Mouse (Mus musculus): ENCODE data around the gene Grcc10. TPM values are rescaled to one million over a fixed set of nuclear protein-coding genes. Genes with fewer than 3 reads are reported as not detected.

Gene Grcc10
- polyA plus RNA-seq, 1 experiment from 2014 or later, result 440 TPM

DNA sequence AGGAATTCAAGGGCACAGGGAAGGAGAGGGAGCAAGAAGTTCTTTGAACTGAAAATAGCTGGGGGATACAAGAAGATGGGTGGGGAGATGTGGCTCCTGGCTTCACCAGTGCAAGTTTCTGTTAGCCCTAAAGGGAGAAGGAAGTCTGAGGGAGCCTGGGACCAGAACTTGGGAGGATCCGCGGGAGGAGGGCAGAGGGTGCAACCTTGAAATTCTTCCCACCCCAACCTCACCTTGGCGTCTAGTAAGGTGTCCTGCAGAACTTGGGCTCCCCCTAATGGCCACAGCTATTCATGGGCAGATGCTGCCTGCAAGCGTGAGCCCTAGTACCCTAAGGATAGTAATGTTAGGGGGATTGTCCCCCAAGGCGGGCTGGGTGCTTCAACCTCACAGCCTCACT lies 18.1 kb upstream of the Grcc10 start:
- peak overlapping the region; percentile 95 for H3K27ac ChIP-seq (ENCODE audit: low read depth)
- H3K4me2 ChIP-seq (ENCODE audit: low read length), result peak overlapping the region; percentile 70
- H3K4me3 ChIP-seq (ENCODE audit: low read depth, low read length), result no peak overlapping the region
- no peaks in the 10 kb centered on the region for H3K36me3 ChIP-seq (ENCODE audit: control insufficient read depth, insufficient read depth, low read length)
- no peaks in the 10 kb centered on the region for H3K27me3 ChIP-seq (replicated peaks; ENCODE audit: control insufficient read depth, insufficient read depth, low read length)
- under 1% methylated on average over 5 of the region's 5 CpGs for WGBS
- peak; percentile 94 for DNase-seq (ENCODE audit: low spot score)
- H3K9ac ChIP-seq (ENCODE audit: low read length), result peak overlapping the region; percentile 0; the same call in 1 of the 2 replicates
- peaks cover 30% of the 10 kb centered on the region for H3K4me1 ChIP-seq (replicated peaks; ENCODE audit: control insufficient read depth, insufficient read depth, low read length)
- no peaks in the 10 kb centered on the region for H3K9me3 ChIP-seq (ENCODE audit: control insufficient read depth, low read length)
- ATAC-seq (replicated peaks; ENCODE audit: low FRiP score, low TSS enrichment, low read depth), result peak; percentile 23

- WGBS, result 50% methylated on average over 2 of the region's 2 CpGs
Measured at GRCm38 (mm10) chr6:124758849-124759232, 17.7 kb upstream of the Grcc10 start.

GRCm38 (mm10) chr6:124757909-124758848 lies 17.0 kb upstream of the Grcc10 start:
- H3K4me2 ChIP-seq (ENCODE audit: low read length), result peak overlapping the region; percentile 70
- H3K27me3 ChIP-seq (replicated peaks; ENCODE audit: control insufficient read depth, insufficient read depth, low read length), result no peaks in the 10 kb centered on the region
- H3K9ac ChIP-seq (ENCODE audit: low read length), result peak overlapping the region; percentile 92
- peak overlapping the region; percentile 80 for H3K4me3 ChIP-seq (ENCODE audit: low read depth, low read length)
- H3K27ac ChIP-seq (ENCODE audit: low read depth), result peak overlapping the region; percentile 95
- DNase-seq (ENCODE audit: low spot score) (peak; percentile 73), ATAC-seq (replicated peaks; ENCODE audit: low FRiP score, low TSS enrichment, low read depth) (no peak)
- peaks cover 2% of the 10 kb centered on the region; the same call in 1 of the 2 replicates for H3K36me3 ChIP-seq (ENCODE audit: control insufficient read depth, insufficient read depth, low read length)
- WGBS, result 38% methylated on average over 5 of the region's 5 CpGs
- no peaks in the 10 kb centered on the region for H3K9me3 ChIP-seq (ENCODE audit: control insufficient read depth, low read length)
- peaks cover 36% of the 10 kb centered on the region for H3K4me1 ChIP-seq (replicated peaks; ENCODE audit: control insufficient read depth, insufficient read depth, low read length)

More at GRCm38 (mm10) chr6:124758849-124759232, 17.7 kb upstream of the Grcc10 start:
- no peaks in the 10 kb centered on the region for H3K36me3 ChIP-seq (ENCODE audit: control insufficient read depth, insufficient read depth, low read length)
- H3K9ac ChIP-seq (ENCODE audit: low read length), result peak overlapping the region; percentile 0
- peaks cover 34% of the 10 kb centered on the region for H3K4me1 ChIP-seq (replicated peaks; ENCODE audit: control insufficient read depth, insufficient read depth, low read length)
- no peak for ATAC-seq (replicated peaks; ENCODE audit: low FRiP score, low TSS enrichment, low read depth)
- H3K4me3 ChIP-seq (ENCODE audit: low read depth, low read length), result no peak overlapping the region
- no peaks in the 10 kb centered on the region for H3K9me3 ChIP-seq (ENCODE audit: control insufficient read depth, low read length)
- peak overlapping the region; percentile 70 for H3K4me2 ChIP-seq (ENCODE audit: low read length)
- no peak for DNase-seq (ENCODE audit: low spot score)
- H3K27me3 ChIP-seq (replicated peaks; ENCODE audit: control insufficient read depth, insufficient read depth, low read length), result no peaks in the 10 kb centered on the region
- peak overlapping the region; percentile 95 for H3K27ac ChIP-seq (ENCODE audit: low read depth)

GRCm38 (mm10) chr6:124757351-124757880 lies 16.2 kb upstream of the Grcc10 start:
- peaks cover 36% of the 10 kb centered on the region for H3K4me1 ChIP-seq (replicated peaks; ENCODE audit: control insufficient read depth, insufficient read depth, low read length)
- peak overlapping the region; percentile 70 for H3K4me2 ChIP-seq (ENCODE audit: low read length)
- H3K9me3 ChIP-seq (ENCODE audit: control insufficient read depth, low read length), result no peaks in the 10 kb centered on the region
- H3K9ac ChIP-seq (ENCODE audit: low read length), result peak overlapping the region; percentile 92
- H3K27me3 ChIP-seq (replicated peaks; ENCODE audit: control insufficient read depth, insufficient read depth, low read length), result no peaks in the 10 kb centered on the region
- DNase-seq (ENCODE audit: low spot score) (no peak), ATAC-seq (replicated peaks; ENCODE audit: low FRiP score, low TSS enrichment, low read depth) (no peak)
- peak overlapping the region; percentile 80 for H3K4me3 ChIP-seq (ENCODE audit: low read depth, low read length)
- WGBS, result 10% methylated on average over 5 of the region's 5 CpGs
- peaks cover 7% of the 10 kb centered on the region for H3K36me3 ChIP-seq (ENCODE audit: control insufficient read depth, insufficient read depth, low read length)
- H3K27ac ChIP-seq (ENCODE audit: low read depth), result peak overlapping the region; percentile 95

- DNase-seq (ENCODE audit: low spot score), result peak; percentile 90
- ATAC-seq (replicated peaks; ENCODE audit: low FRiP score, low TSS enrichment, low read depth), result peak; percentile 75
- Histone ChIP-seq H3K27ac (ENCODE audit: low read depth) (peak overlapping the region; percentile 95), H3K9ac (ENCODE audit: low read length) (peak overlapping the region; percentile 92), H3K27me3 (replicated peaks; ENCODE audit: control insufficient read depth, insufficient read depth, low read length) (no peaks in the 10 kb centered on the region), H3K9me3 (ENCODE audit: control insufficient read depth, low read length) (no peaks in the 10 kb centered on the region), H3K4me3 (ENCODE audit: low read depth, low read length) (peak overlapping the region; percentile 80), H3K4me2 (ENCODE audit: low read length) (peak overlapping the region; percentile 70), H3K36me3 (ENCODE audit: control insufficient read depth, insufficient read depth, low read length) (peaks cover 7% of the 10 kb centered on the region), H3K4me1 (replicated peaks; ENCODE audit: control insufficient read depth, insufficient read depth, low read length) (peaks cover 36% of the 10 kb centered on the region)
- under 1% methylated on average over 48 of the region's 54 CpGs for WGBS
Measured at GRCm38 (mm10) chr6:124756652-124757350, 15.6 kb upstream of the Grcc10 start.

DNA sequence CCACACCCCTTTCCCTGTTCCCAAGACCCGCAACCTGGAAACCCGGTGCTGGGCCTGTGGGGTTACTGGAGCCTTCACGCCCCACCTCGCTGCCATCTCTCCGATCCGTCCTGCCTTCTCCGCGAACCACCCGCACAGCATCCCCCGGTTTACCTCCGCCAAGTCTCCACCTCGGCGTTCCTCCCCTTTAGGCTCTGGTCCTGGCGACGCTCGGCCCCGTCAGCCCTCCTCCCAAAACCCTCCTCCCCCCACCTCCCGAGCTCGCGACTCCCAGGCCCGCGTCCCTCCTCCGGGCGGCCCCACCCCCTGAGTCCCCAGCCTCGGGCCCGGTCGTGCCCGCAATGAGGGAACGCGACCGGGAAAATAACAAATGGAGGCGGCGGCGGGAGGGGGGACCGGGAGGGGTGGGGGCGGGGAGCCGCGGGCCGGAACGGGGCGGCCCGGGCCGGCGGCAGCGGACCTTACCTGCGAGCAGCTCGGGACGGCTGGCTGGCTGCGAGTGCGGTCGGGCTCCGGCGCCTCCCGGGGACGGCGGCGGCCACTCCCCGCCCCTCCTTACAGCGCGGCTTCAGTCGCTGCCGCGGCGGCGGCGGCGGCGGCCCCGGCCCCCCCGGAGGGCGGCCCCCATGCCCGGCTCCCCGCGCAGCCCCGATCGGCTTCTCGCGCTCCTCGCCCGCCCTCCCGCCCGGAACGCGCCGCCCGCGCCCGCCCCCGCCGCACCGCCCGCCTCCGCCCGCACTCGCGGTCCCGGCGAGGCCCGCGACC lies 14.8 kb upstream of the Grcc10 start, which contains the start of the genes Gm45234 and Atn1:
Gene Gm45234 (minus strand): TSS at position 191 of the 765 bp plus-strand sequence.
Gene Atn1 (minus strand): TSS at position 694 of the 765 bp plus-strand sequence.
- WGBS, result 0% methylated on average over 62 of the region's 100 CpGs
- Histone ChIP-seq H3K36me3 (ENCODE audit: control insufficient read depth, insufficient read depth, low read length) (peaks cover 7% of the 10 kb centered on the region), H3K4me1 (replicated peaks; ENCODE audit: control insufficient read depth, insufficient read depth, low read length) (peaks cover 36% of the 10 kb centered on the region), H3K4me3 (ENCODE audit: low read depth, low read length) (peak within 1 kb of the TSS; percentile 80), H3K4me2 (ENCODE audit: low read length) (peak within 1 kb of the TSS; percentile 70), H3K27me3 (replicated peaks; ENCODE audit: control insufficient read depth, insufficient read depth, low read length) (no peaks in the 10 kb centered on the region), H3K9me3 (ENCODE audit: control insufficient read depth, low read length) (no peaks in the 10 kb centered on the region), H3K27ac (ENCODE audit: low read depth) (peak within 1 kb of the TSS; percentile 95), H3K9ac (ENCODE audit: low read length) (peak within 1 kb of the TSS; percentile 92)
- ATAC-seq (replicated peaks; ENCODE audit: low FRiP score, low TSS enrichment, low read depth), result peak; percentile 67
- DNase-seq (ENCODE audit: low spot score), result peak; percentile 85

DNA sequence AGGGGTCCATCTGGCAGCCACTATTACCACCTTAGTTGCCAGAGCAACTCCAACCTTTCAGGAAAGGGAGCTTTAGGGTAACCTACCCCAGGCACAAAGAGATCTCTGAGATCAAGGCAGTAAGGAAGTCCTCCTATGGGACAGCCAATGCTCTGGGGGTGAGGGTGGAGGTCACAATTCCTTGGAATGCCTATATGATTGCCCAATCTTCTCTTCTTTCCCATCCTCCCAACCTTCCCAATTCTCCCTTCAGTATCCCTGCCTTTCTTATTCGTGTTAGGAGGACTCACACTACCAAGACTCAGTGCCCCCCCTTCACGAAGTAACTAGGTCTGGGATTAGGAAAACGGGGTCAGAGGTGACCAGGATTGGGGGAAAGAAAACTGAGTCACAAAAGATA lies 14.1 kb upstream of the Grcc10 start:
- H3K4me2 ChIP-seq (ENCODE audit: low read length), result peak overlapping the region; percentile 70
- H3K27ac ChIP-seq (ENCODE audit: low read depth), result peak overlapping the region; percentile 95; the same call in 1 of the 2 replicates
- WGBS, result 7% methylated on average over 3 of the region's 3 CpGs
- H3K4me3 ChIP-seq (ENCODE audit: low read depth, low read length), result peak overlapping the region; percentile 80
- DNase-seq (ENCODE audit: low spot score) (no peak), ATAC-seq (replicated peaks; ENCODE audit: low FRiP score, low TSS enrichment, low read depth) (no peak)
- no peaks in the 10 kb centered on the region for H3K9me3 ChIP-seq (ENCODE audit: control insufficient read depth, low read length)
- peaks cover 36% of the 10 kb centered on the region for H3K4me1 ChIP-seq (replicated peaks; ENCODE audit: control insufficient read depth, insufficient read depth, low read length)
- H3K27me3 ChIP-seq (replicated peaks; ENCODE audit: control insufficient read depth, insufficient read depth, low read length), result no peaks in the 10 kb centered on the region
- H3K9ac ChIP-seq (ENCODE audit: low read length), result peak overlapping the region; percentile 92
- peaks cover 7% of the 10 kb centered on the region for H3K36me3 ChIP-seq (ENCODE audit: control insufficient read depth, insufficient read depth, low read length)

DNA sequence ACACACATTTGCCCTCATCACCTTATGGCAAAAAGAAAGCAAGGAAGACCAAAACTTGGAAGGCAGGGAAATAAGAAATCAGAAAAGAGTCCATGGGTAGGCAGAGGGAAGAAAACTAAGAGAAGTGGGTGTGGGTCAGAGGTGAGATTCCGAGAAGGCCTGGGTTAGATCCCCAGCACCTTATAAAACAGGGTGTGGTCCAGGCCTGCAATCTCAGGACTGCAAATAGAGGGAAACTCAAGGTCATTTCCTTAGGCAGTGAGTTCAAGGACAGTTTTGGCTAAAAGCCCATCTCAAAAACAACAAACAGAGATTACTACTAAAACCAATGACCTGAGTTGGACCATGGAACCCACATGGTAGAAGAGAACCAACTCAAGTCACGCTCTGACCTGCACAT lies 12.7 kb upstream of the Grcc10 start:
- Histone ChIP-seq H3K36me3 (ENCODE audit: control insufficient read depth, insufficient read depth, low read length) (peaks cover 16% of the 10 kb centered on the region), H3K9ac (ENCODE audit: low read length) (no peak overlapping the region), H3K27ac (ENCODE audit: low read depth) (no peak overlapping the region), H3K27me3 (replicated peaks; ENCODE audit: control insufficient read depth, insufficient read depth, low read length) (no peaks in the 10 kb centered on the region), H3K4me3 (ENCODE audit: low read depth, low read length) (no peak overlapping the region), H3K9me3 (ENCODE audit: control insufficient read depth, low read length) (no peaks in the 10 kb centered on the region), H3K4me1 (replicated peaks; ENCODE audit: control insufficient read depth, insufficient read depth, low read length) (peaks cover 33% of the 10 kb centered on the region), H3K4me2 (ENCODE audit: low read length) (no peak overlapping the region)
- WGBS, result 79% methylated on average over 2 of the region's 2 CpGs
- DNase-seq (ENCODE audit: low spot score) (no peak), ATAC-seq (replicated peaks; ENCODE audit: low FRiP score, low TSS enrichment, low read depth) (no peak)

Data from intestine, embryonic 14.5 days (tissue).